Mouse (Mus musculus) layer of hippocampus, postnatal 14 days (tissue): ENCODE results near the gene Adssl1. TPM values are rescaled to one million over a fixed set of nuclear protein-coding genes. Genes with fewer than 3 reads are reported as not detected.
A peak's percentile ranks its signal among the peaks of the same experiment; 100 is the strongest.

Experiments
- DNase-seq, 2 experiments: peaks; one replicate each; pipeline ENCODE4 v3.0.0; 2021 to 2022; ENCODE audit warnings: low spot score in 2 of 2, mixed read lengths in 1 of 2
- total RNA-seq, 2 experiments: library from RNA; stranded (reverse); gene quantifications; 2 replicates each; pipeline ENCODE4 v1.2.3; 2021

Gene Adssl1
- total RNA-seq, 2 experiments from 2014 or later: 5.3 to 5.6 TPM

GRCm38 (mm10) chr12:112592985-112593734 is 26.7 kb upstream of the Adssl1 start:
- no peak for DNase-seq

GRCm38 (mm10) chr12:112593951-112594915 is 25.6 kb upstream of the Adssl1 start:
- no peak for DNase-seq

GRCm38 (mm10) chr12:112594989-112595388 is 24.9 kb upstream of the Adssl1 start:
- no peak for DNase-seq

- DNase-seq: no peak
Observed at GRCm38 (mm10) chr12:112595626-112596025, 24.2 kb upstream of the Adssl1 start.

GRCm38 (mm10) chr12:112596454-112596853 is 23.4 kb upstream of the Adssl1 start:
- DNase-seq: no peak

GRCm38 (mm10) chr12:112596891-112597500 is 22.8 kb upstream of the Adssl1 start:
- DNase-seq: no peak

- DNase-seq: peak in 1 of 2 experiments; percentile 72
Observed at GRCm38 (mm10) chr12:112597618-112598017, 22.2 kb upstream of the Adssl1 start.

GRCm38 (mm10) chr12:112599198-112599597 is 20.6 kb upstream of the Adssl1 start:
- no peak for DNase-seq

GRCm38 (mm10) chr12:112599942-112600611 is 19.8 kb upstream of the Adssl1 start:
- DNase-seq: no peak

- DNase-seq: no peak
Observed at GRCm38 (mm10) chr12:112604022-112604421, 15.8 kb upstream of the Adssl1 start.

GRCm38 (mm10) chr12:112604709-112605649 is 14.9 kb upstream of the Adssl1 start:
- DNase-seq: no peak

GRCm38 (mm10) chr12:112605766-112606165 is 14.1 kb upstream of the Adssl1 start:
- DNase-seq: peak; percentile 82 to 84

GRCm38 (mm10) chr12:112606998-112607397 is 12.8 kb upstream of the Adssl1 start:
- DNase-seq: no peak

- DNase-seq: no peak
Observed at GRCm38 (mm10) chr12:112609031-112609430, 10.8 kb upstream of the Adssl1 start.

- no peak for DNase-seq
Observed at GRCm38 (mm10) chr12:112616668-112617067, 3.2 kb upstream of the Adssl1 start.

GRCm38 (mm10) chr12:112617184-112617583 is 2.7 kb upstream of the Adssl1 start:
- peak; percentile 56 to 62 for DNase-seq

- DNase-seq: peak; percentile 61 to 69
Observed at GRCm38 (mm10) chr12:112617898-112618380, 1.9 kb upstream of the Adssl1 start.

- DNase-seq: no peak
Observed at GRCm38 (mm10) chr12:112618981-112619685, 712 bp upstream of the Adssl1 start.
